Mouse (Mus musculus) Patski (cell line): ENCODE results near the gene AY761185. TPM values are rescaled to one million over a fixed set of nuclear protein-coding genes. Genes with fewer than 3 reads are reported as not detected.
"Not testable (repeated sequence)": the region's sequence is repeated elsewhere in the genome, so short reads cannot be mapped to it uniquely, and the experiment has no call there.

Experiments
- ATAC-seq: fragments of 100-300 bp; one replicate; pipeline ENCODE4 v1.8.0; 2021
- CTCF ChIA-PET: fragments of 350-600 bp; sonication (Branson Sonifier 250); formaldehyde crosslinking; loops from one replicate; lab custom pipeline; 2022; ENCODE audit warnings: inconsistent platforms; lab: Charles Lee
- POLR2A ChIA-PET: fragments of 350-600 bp; sonication (Branson Sonifier 250); formaldehyde crosslinking; loops from one replicate; lab custom pipeline; 2022; ENCODE audit warnings: antibody characterized with exemption, inconsistent platforms; lab: Charles Lee
- DNase-seq: peaks from one replicate; pipeline ENCODE4 v3.0.0-alpha.2; 2011; ENCODE audit warnings: low read depth, low spot score
- H3K27me3 ChIP-seq: fragments of 371-371 bp; one replicate; pipeline ENCODE4 v1.5.1; 2021
- CTCF ChIP-seq: fragments of 100-300 bp; IDR thresholded peaks from one replicate; pipeline ENCODE4 v1.5.1; 2021
- in situ Hi-C: fragments of 300-500 bp; cut with MboI; formaldehyde crosslinking; loops from 3 replicates; pipeline ENCODE4 v1.11.1; 2018; ENCODE audit warnings: low pct_unique_long_range_greater_than_20kb, mixed read lengths
- polyA plus RNA-seq: library from polyadenylated mRNA; unstranded; gene quantifications from one replicate; pipeline ENCODE4 v1.2.3, GENCODE M21; 2021

AY761185 gene
- not detected for polyA plus RNA-seq

DNA sequence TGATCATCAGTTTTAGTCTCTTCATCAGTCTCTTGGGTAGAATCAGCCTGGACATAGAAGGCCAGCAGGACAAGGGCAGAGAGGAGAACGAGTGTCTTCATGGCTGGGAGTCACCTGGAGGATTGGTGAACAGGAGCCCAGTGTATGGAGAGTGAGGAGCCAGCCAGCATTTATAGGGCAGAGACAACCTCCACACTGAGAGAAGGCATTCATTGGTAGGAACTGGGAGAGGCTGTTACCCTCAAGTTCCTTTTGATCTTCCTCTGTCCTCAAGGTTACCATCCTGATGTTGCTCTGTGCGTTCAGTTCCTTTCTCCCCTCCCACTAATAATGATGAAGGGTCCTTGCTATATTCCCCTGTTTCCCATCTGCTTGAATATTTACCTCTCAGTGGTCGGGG is at the start of gene AY761185:
Gene AY761185 (minus strand): TSS at position 101 of the 400 bp plus-strand sequence.
- TF ChIP-seq CTCF: no peak
- no peak for ATAC-seq
- in situ Hi-C loops: no loop called here
- ChIA-PET CTCF (no interaction called here), POLR2A (no interaction called here)
- H3K27me3 ChIP-seq: no peaks in the 10 kb centered on the region
- no peak for DNase-seq

GRCm38 (mm10) chr8:20994042-20994441 is 49.5 kb upstream of the AY761185 start:
- POLR2A ChIA-PET, in situ Hi-C loops: not testable (repeated sequence)

GRCm38 (mm10) chr8:20979846-20980245 is 35.3 kb upstream of the AY761185 start:
- DNase-seq: no peak
- no peak for ATAC-seq
- no peaks in the 10 kb centered on the region for H3K27me3 ChIP-seq
- ChIA-PET CTCF (no interaction called here), POLR2A (no interaction called here)
- in situ Hi-C loops: no loop called here
- TF ChIP-seq CTCF: no peak

More at GRCm38 (mm10) chr8:20994042-20994441, 49.5 kb upstream of the AY761185 start:
- H3K27me3 ChIP-seq, ATAC-seq, CTCF ChIA-PET, DNase-seq: not testable (repeated sequence)

DNA sequence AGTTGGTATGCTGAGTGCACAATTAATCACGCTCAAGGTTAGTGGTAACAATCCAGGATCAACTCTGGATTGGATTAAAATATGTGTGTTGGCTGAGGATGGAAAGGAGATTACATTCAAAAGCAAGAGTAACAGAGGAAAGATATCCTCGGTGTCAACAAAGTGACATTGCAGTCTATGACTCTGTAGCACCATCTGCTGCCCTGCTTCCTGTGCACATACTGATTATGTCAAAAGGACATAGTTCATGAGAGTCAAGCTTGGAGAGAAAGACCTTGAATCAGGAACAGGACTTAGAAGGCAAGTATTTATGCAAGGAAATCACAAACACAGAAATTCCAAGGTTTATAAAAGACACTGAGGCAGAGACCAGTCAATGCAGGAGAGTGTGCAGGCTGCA is 20.0 kb upstream of the AY761185 start:
- no peak for DNase-seq
- no peak for TF ChIP-seq CTCF
- H3K27me3 ChIP-seq: no peaks in the 10 kb centered on the region
- in situ Hi-C loops: no loop called here
- no peak for ATAC-seq
- ChIA-PET CTCF (no interaction called here), POLR2A (no interaction called here)

- ChIA-PET CTCF (no interaction called here), POLR2A (no interaction called here)
- no peak for TF ChIP-seq CTCF
- no peaks in the 10 kb centered on the region for H3K27me3 ChIP-seq
- ATAC-seq (no peak), DNase-seq (no peak)
- in situ Hi-C loops: no loop called here
These were observed 22.5 kb downstream of the AY761185 start, which contains the start of gene Gm6040 for GRCm38 (mm10) chr8:20921971-20922370. TSS of gene Gm6040 (minus strand) at chr8:20922071.

- TF ChIP-seq CTCF: no peak
- ChIA-PET POLR2A (no interaction called here), CTCF (no interaction called here)
- DNase-seq (no peak), ATAC-seq (no peak)
- H3K27me3 ChIP-seq: no peaks in the 10 kb centered on the region
- in situ Hi-C loops: no loop called here
These were observed 32.2 kb downstream of the AY761185 start for GRCm38 (mm10) chr8:20912288-20912687.

DNA sequence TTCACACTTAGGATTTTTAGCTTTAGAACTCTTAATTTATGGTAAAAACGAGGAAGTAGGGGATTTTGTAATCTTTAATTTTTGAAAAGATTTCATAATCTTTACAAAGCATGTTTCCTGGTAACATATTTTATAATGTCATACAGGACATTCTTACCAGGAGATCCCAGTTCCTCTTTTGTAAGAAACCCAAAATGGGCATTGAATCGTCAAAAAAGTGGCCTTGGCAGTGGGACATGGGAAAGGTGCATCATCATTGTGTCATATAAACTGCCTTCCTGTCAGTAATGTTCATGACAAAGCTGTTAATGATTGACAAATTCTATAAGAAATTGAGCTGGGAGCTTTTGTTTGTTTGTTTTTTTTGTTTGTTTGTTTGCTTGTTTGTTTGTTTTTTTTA is 36.3 kb downstream of the AY761185 start:
- CTCF ChIA-PET: interaction anchor here (1.7 kb wide), 1 partner anchor 21 kb away, joined by 3 read pairs; no protein-coding TSS in a partner anchor
- no peak for TF ChIP-seq CTCF
- in situ Hi-C loops: no loop called here
- POLR2A ChIA-PET: no interaction called here
- DNase-seq: no peak
- H3K27me3 ChIP-seq: no peaks in the 10 kb centered on the region
- no peak for ATAC-seq

- DNase-seq (no peak), ATAC-seq (no peak)
- TF ChIP-seq CTCF: no peak
- in situ Hi-C loops: no loop called here
- CTCF ChIA-PET: interaction anchor here (1.7 kb wide), 1 partner anchor 22 kb away, joined by 3 read pairs; no protein-coding TSS in a partner anchor
- no peaks in the 10 kb centered on the region for H3K27me3 ChIP-seq
- POLR2A ChIA-PET: no interaction called here
These were observed 37.4 kb downstream of the AY761185 start for GRCm38 (mm10) chr8:20907119-20907518.

GRCm38 (mm10) chr8:20902527-20902926 is 42.0 kb downstream of the AY761185 start, which contains the start of gene Gm15056:
TSS of gene Gm15056 (minus strand) at chr8:20902627.
- TF ChIP-seq CTCF: no peak
- CTCF ChIA-PET: no interaction called here
- POLR2A ChIA-PET: no interaction called here
- ATAC-seq (no peak), DNase-seq (no peak)
- H3K27me3 ChIP-seq: no peaks in the 10 kb centered on the region
- in situ Hi-C loops: no loop called here

Other genes with a start within 250 kb of the AY761185 start
- gene Defb33, start 52.0 kb downstream of the AY761185 start, polyA plus RNA-seq: not detected
- not detected for gene Gm15056, start 42.1 kb downstream of the AY761185 start, polyA plus RNA-seq
- gene Gm6040, start 22.6 kb downstream of the AY761185 start, polyA plus RNA-seq: not detected
- gene Defa21, start 80.8 kb upstream of the AY761185 start, polyA plus RNA-seq: not detected
- not detected for gene Defa23, start 110.3 kb upstream of the AY761185 start, polyA plus RNA-seq
- not detected for gene Defa35, start 120.3 kb upstream of the AY761185 start, polyA plus RNA-seq
- not detected for gene Defa25, start 139.7 kb upstream of the AY761185 start, polyA plus RNA-seq
- gene Gm14851, start 151.3 kb upstream of the AY761185 start, polyA plus RNA-seq: not detected
- gene Defa30, start 189.9 kb upstream of the AY761185 start, polyA plus RNA-seq: 0.27 TPM
- not detected for gene Defa22, start 217.6 kb upstream of the AY761185 start, polyA plus RNA-seq
- gene Defa31, start 246.9 kb upstream of the AY761185 start, polyA plus RNA-seq: not detected